Mouse (Mus musculus) neural tube, embryonic 14.5 days (tissue): ENCODE measurements at regions not wholly inside any gene's neighbourhood (a gene's known extent, or its start where the extent isn't known, plus 50 kb on each side); places are given as distances from the start of the nearest gene placed in this dataset.

Source experiments
- ATAC-seq: fragments of 200-750 bp; cut with Nextera tagmentation; 2 replicates; pipeline ENCODE4 v1.8.0; 2017; ENCODE audit warnings: low read depth, mild to moderate bottlenecking, moderate TSS enrichment, moderate library complexity
- H3K27ac ChIP-seq: fragments of 300-500 bp; sonication (generic); 2 replicates; pipeline ENCODE4 v1.5.1; 2014; ENCODE audit warnings: low read depth, mild to moderate bottlenecking, control low read depth, low read length, moderate library complexity, mixed read lengths
- H3K27me3 ChIP-seq: fragments of 300-500 bp; sonication (generic); 2 replicates; pipeline ENCODE4 v1.6.1; 2014; ENCODE audit warnings: low read length; ENCODE audit not compliant: control insufficient read depth, insufficient read depth
- H3K36me3 ChIP-seq: fragments of 300-500 bp; sonication (generic); 2 replicates; pipeline ENCODE4 v1.6.1; 2014; ENCODE audit warnings: low read length, mixed read lengths; ENCODE audit not compliant: control insufficient read depth, insufficient read depth
- H3K4me1 ChIP-seq: fragments of 300-500 bp; sonication (generic); 2 replicates; pipeline ENCODE4 v1.6.1; 2014; ENCODE audit warnings: low read length; ENCODE audit not compliant: control insufficient read depth, insufficient read depth
- H3K4me2 ChIP-seq: fragments of 300-500 bp; sonication (generic); 2 replicates; pipeline ENCODE4 v1.6.1; 2014; ENCODE audit warnings: mild to moderate bottlenecking, low read depth, low read length, control low read depth
- H3K4me3 ChIP-seq: fragments of 300-500 bp; sonication (generic); 2 replicates; pipeline ENCODE4 v1.5.1; 2014; ENCODE audit warnings: low read depth, low read length, control low read depth, mixed read lengths
- H3K9ac ChIP-seq: fragments of 300-500 bp; sonication (generic); replicated peaks from 2 replicates; pipeline ENCODE4 v1.6.1; 2014; ENCODE audit warnings: low read depth, mild to moderate bottlenecking, control low read depth, low read length, mixed read lengths
- H3K9me3 ChIP-seq: fragments of 300-500 bp; sonication (generic); 2 replicates; pipeline ENCODE4 v1.6.1; 2016; ENCODE audit warnings: low read length; ENCODE audit not compliant: control insufficient read depth
- WGBS: fragments of 180-500 bp; shearing (Covaris S2); extraction: QIAGEN DNeasy Blood & Tissue Kit; methylation state at CpG from one replicate; pipeline ENCODE4 v1.1.7; 2014; 5-methylcytosine and 5-hydroxymethylcytosine counted together

DNA sequence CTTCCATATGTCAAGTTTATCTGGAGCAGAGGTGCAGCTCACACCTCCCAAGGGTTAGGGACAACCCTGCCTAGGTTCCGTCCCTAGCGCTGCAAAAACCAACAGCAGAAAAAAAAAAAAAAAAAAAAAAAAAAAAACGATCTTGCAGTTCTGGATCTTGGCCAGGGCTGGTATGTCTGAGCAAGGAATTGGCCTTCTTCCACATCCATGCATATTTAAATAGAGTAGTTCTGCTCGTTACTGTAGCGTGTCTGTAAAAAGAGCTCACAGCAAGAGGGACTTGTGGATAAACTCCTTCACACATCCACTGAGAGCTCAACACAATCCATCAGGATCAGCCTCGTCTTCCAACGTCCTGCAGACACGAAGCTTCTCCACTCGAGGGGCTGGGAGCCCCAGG, 639.4 kb upstream of the Adam5 start:
- no peaks in the 10 kb centered on the region for H3K9me3 ChIP-seq
- peaks cover 15% of the 10 kb centered on the region for H3K4me1 ChIP-seq
- no peaks in the 10 kb centered on the region for H3K27me3 ChIP-seq
- 33% methylated on average over 9 of the region's 9 CpGs for WGBS
- H3K4me3 ChIP-seq, result no peak overlapping the region
- no peak overlapping the region for H3K27ac ChIP-seq
- no peak for ATAC-seq
- H3K36me3 ChIP-seq, result no peaks in the 10 kb centered on the region
- H3K9ac ChIP-seq, result no peak overlapping the region
- H3K4me2 ChIP-seq, result no peak overlapping the region

DNA sequence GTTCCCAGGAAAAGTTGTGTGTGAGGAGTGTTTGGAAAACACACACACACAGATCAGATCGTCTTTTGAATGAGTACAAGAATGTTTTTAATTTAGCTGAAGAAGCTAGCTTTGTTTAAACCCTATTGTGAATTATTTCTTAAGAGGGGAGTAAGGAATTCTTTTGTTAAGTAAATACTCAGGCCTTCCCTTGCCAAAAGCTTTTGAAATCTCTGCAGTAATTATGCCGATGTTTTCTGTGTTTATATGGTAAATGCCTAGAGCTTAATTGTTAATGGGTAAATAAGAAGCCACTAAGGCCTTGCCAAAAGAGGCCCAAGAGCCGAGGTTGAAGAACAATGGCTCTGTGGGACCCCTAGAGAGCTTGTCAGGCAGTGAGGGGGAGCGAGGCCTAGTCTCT, 638.3 kb upstream of the Adam5 start:
- Histone ChIP-seq H3K9ac (no peak overlapping the region), H3K27me3 (no peaks in the 10 kb centered on the region), H3K4me1 (peaks cover 15% of the 10 kb centered on the region), H3K27ac (0 out of 2 replicates have a peak overlapping the region, but pooled peaks have one; percentile 39), H3K36me3 (no peaks in the 10 kb centered on the region), H3K4me2 (no peak overlapping the region), H3K4me3 (no peak overlapping the region), H3K9me3 (no peaks in the 10 kb centered on the region)
- no peak for ATAC-seq
- WGBS, result 15% methylated on average over 4 of the region's 4 CpGs

DNA sequence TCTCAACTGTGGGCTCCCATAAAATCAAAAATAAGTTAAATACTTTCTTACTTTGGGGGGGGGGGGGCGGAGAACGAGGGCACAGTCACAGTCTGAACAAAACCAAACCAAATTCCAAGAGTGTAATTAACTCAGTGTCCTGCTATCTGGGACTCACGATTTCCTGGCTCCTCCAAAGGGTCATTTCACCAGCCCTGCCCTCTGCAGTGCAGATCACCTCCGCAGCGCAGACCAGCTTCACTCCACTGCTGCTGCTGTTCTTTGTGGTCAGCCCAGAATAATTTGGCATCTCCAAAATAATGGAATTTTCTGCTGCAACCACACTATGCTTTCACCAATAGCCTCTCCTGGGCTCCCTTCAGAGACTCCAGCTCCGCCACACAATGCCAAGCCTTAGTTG, 631.5 kb upstream of the Adam5 start:
- Histone ChIP-seq H3K9ac (no peak overlapping the region), H3K4me3 (no peak overlapping the region), H3K9me3 (no peaks in the 10 kb centered on the region), H3K4me2 (no peak overlapping the region), H3K36me3 (no peaks in the 10 kb centered on the region), H3K27ac (no peak overlapping the region), H3K27me3 (no peaks in the 10 kb centered on the region), H3K4me1 (no peaks in the 10 kb centered on the region)
- 52% methylated on average over 6 of the region's 6 CpGs for WGBS
- no peak for ATAC-seq

DNA sequence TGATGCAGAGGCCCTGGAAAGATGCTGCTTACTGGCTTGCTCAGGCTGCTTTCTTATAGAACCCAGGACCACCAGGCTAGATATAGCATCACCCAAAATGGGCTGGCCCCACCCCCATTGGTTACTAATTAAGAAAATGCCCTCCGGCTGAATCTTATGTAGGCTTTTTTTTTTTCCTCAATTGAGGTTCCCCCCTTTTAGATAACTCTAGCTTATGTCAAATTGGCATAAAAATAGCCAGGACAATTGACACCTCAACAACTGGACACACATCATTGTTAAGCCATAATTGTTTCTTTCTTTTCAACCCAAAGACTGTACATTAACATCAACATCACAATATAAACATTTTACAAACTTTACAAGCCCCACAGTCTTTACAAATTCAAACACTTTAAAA, 630.8 kb upstream of the Adam5 start:
- H3K27me3 ChIP-seq, result no peaks in the 10 kb centered on the region
- no peak overlapping the region for H3K27ac ChIP-seq
- H3K4me2 ChIP-seq, result no peak overlapping the region
- H3K36me3 ChIP-seq, result no peaks in the 10 kb centered on the region
- WGBS, result 89% methylated on average over 1 of the region's 1 CpGs
- no peak overlapping the region for H3K4me3 ChIP-seq
- H3K4me1 ChIP-seq, result no peaks in the 10 kb centered on the region
- no peak overlapping the region for H3K9ac ChIP-seq
- H3K9me3 ChIP-seq, result no peaks in the 10 kb centered on the region
- ATAC-seq, result no peak

DNA sequence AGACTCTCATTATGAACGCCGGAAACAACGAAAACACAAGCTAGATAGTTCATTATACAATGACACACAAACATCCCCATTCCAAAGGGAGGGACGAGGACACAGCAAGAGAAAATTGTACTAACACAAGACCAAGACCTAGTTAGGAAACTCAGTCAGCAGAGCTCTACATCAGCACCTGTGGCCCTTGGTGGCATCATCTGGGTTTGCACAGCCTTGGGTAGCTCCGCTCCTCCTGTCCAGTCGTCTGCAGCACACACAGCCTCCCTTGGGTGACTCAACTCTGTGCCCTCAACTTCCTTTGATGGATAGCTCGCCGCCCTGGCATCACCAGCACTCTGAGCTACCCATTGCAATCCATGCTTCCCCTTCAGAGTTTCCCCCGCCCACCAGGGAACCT, 629.7 kb upstream of the Adam5 start:
- Histone ChIP-seq H3K4me2 (no peak overlapping the region), H3K27me3 (no peaks in the 10 kb centered on the region), H3K9me3 (no peaks in the 10 kb centered on the region), H3K9ac (no peak overlapping the region), H3K4me1 (no peaks in the 10 kb centered on the region), H3K36me3 (no peaks in the 10 kb centered on the region), H3K27ac (no peak overlapping the region), H3K4me3 (no peak overlapping the region)
- no peak for ATAC-seq
- 90% methylated on average over 9 of the region's 9 CpGs for WGBS

DNA sequence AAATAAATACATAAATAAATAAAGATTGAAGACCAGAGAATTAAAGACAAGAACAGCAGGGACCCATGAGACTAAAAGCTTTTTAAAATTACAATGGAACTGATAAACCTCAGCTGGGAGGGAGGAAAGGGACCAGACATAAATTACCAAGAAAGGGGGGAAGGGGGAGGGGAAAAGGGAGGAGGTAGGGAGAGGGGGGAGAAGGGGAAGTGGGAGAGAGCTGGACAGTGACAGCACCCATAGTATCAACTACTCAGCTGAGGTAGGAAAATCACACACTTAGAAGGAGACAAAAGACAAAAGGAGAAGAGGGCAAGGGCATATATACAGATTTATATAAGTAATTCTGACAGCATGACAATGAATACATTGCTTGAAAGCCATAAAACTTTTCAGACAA, 626.4 kb upstream of the Adam5 start:
- Histone ChIP-seq H3K4me3 (no peak overlapping the region), H3K27me3 (no peaks in the 10 kb centered on the region), H3K27ac (no peak overlapping the region), H3K4me2 (no peak overlapping the region), H3K9me3 (no peaks in the 10 kb centered on the region), H3K9ac (no peak overlapping the region), H3K4me1 (no peaks in the 10 kb centered on the region), H3K36me3 (no peaks in the 10 kb centered on the region)
- ATAC-seq, result no peak

DNA sequence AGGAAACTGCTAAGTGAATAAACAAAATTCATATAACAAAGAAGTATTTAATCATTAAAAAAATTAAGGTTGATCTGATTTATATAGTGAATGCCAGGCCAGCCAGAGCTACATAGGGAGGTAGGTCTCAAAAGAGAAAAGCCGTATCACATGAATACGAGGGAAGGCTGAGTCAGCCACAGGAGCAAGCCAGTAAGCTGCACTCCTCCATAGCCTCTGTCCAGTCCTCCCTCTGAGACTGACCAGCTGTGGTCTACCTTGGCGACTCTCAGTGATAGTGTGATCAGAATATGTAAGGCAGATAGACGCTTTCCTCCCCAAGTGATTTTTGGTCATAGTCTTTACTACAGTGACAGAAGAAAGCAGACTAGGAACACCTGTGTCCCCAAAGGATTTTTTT, 625.4 kb upstream of the Adam5 start:
- Histone ChIP-seq H3K4me3 (no peak overlapping the region), H3K27me3 (no peaks in the 10 kb centered on the region), H3K4me1 (no peaks in the 10 kb centered on the region), H3K9ac (no peak overlapping the region), H3K4me2 (no peak overlapping the region), H3K27ac (no peak overlapping the region), H3K36me3 (no peaks in the 10 kb centered on the region), H3K9me3 (no peaks in the 10 kb centered on the region)
- ATAC-seq, result no peak
- 88% methylated on average over 4 of the region's 4 CpGs for WGBS

DNA sequence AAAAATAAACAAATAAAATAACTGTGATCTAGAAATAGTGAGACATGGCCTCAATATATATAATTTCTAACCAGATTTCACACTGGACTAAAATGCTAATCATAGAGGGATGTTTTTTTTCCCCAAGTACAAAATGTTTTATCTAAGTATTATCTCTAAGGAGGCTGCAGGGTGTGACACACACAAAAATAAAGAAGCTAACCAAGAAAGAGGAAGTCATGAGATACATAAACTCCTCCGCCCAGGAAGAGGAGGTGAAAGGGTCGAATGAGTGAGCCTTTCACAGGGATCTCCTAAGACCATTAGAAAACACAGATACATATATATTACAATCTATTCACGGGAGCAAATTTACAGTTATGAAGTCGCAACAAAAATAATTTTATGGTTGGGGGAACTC, 623.7 kb upstream of the Adam5 start:
- H3K4me2 ChIP-seq, result no peak overlapping the region
- no peaks in the 10 kb centered on the region for H3K36me3 ChIP-seq
- H3K9ac ChIP-seq, result no peak overlapping the region
- no peaks in the 10 kb centered on the region for H3K27me3 ChIP-seq
- no peaks in the 10 kb centered on the region for H3K4me1 ChIP-seq
- WGBS, result 91% methylated on average over 4 of the region's 4 CpGs
- H3K4me3 ChIP-seq, result no peak overlapping the region
- no peak for ATAC-seq
- no peak overlapping the region for H3K27ac ChIP-seq
- H3K9me3 ChIP-seq, result no peaks in the 10 kb centered on the region

DNA sequence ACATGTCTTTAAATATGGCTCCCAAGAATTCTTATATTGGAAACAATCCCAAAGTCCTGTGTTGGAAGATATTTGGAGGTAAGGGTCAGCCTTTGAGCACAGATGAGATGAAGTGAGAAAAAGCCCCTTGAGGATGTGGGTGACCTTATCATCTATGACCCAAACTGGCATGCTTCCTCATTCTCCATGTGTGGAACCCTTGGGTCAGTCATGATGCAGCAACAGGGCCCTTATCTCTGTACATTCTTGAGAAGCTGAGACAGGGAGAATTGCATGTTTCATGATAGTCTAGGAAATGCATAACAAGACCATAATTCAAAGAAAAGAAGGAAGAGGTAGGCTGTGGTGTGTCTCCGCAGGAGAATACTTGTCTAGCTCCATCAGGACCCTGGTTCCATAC, 621.8 kb upstream of the Adam5 start:
- WGBS, result 92% methylated on average over 1 of the region's 1 CpGs
- H3K27ac ChIP-seq, result no peak overlapping the region
- ATAC-seq, result no peak

DNA sequence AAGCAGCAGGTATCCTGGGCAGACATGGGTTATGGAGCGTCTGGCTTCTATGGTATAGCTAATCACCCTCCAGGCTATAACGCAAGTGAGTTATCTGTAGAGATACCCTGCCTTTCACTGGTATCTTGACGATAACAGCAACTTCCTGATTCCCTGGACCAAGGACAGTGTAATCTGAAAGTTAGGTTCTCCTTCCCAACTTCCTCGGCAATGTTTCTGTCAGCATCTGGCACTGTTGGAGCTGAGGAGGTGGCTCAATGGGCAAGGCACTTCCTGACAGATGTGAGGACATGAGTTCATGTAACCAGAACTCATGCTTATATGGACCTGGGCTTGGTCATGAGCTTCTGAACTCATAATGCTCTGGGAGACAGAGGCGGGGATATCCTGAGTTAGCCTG, 620.9 kb upstream of the Adam5 start:
- ATAC-seq, result no peak
- Histone ChIP-seq H3K36me3 (no peaks in the 10 kb centered on the region), H3K27ac (no peak overlapping the region), H3K4me2 (no peak overlapping the region), H3K4me3 (no peak overlapping the region), H3K9me3 (no peaks in the 10 kb centered on the region), H3K27me3 (no peaks in the 10 kb centered on the region), H3K4me1 (peaks cover 8% of the 10 kb centered on the region), H3K9ac (no peak overlapping the region)
- WGBS, result 80% methylated on average over 5 of the region's 5 CpGs

More for the DNA sequence above, 621.8 kb upstream of the Adam5 start:
- Histone ChIP-seq H3K4me3 (no peak overlapping the region), H3K4me2 (no peak overlapping the region), H3K9ac (no peak overlapping the region), H3K27me3 (no peaks in the 10 kb centered on the region), H3K4me1 (no peaks in the 10 kb centered on the region; the same call in 1 of the 2 replicates), H3K9me3 (no peaks in the 10 kb centered on the region), H3K36me3 (no peaks in the 10 kb centered on the region)
